Mouse (Mus musculus) ES-E14 (cell line): ENCODE measurements around the gene Nf1.

ENCODE experiments used
- CHD2 ChIP-seq: IDR thresholded peaks from 2 replicates; pipeline ENCODE4 v1.6.1; 2014; ENCODE audit warnings: mild to moderate bottlenecking, low read depth, low read length, inconsistent platforms
- MAFK ChIP-seq: IDR thresholded peaks from 2 replicates; pipeline ENCODE4 v1.6.1; 2014; ENCODE audit warnings: mild to moderate bottlenecking, low read depth, low read length, inconsistent platforms; ENCODE audit not compliant: insufficient read depth
- ZC3H11A ChIP-seq: IDR thresholded peaks from 2 replicates; pipeline ENCODE4 v1.6.1; 2012; ENCODE audit warnings: low read depth, mild to moderate bottlenecking, inconsistent platforms, low read length, borderline replicate concordance

DNA sequence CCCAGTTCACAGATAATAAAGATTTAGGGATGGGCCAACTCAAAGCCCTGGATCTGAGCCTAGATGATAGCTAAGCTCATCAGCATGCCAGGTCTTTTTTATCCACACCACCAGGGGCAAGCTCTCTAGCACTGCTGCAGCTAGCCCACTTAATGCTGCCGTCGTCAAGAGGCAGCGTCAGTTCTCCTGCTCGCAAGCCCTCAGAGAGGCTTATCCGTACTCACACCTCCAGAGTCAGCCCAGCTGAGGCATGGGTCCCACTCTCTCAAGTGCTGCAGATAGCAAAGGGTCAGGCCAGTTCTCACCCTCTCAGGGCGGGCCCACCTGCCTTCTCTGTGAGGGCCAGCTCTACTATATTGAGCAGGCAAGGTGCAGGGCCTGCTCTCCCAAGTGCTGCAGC is 193.8 kb downstream of the Nf1 start:
- no peak for TF ChIP-seq ZC3H11A
- TF ChIP-seq CHD2 = no peak
- TF ChIP-seq MAFK = no peak
